Mouse (Mus musculus) thymus, adult 2 months (tissue): ENCODE measurements around the gene Hip1r.

Experiments used
- CTCF ChIP-seq: fragments of 200-500 bp; IDR thresholded peaks from 2 replicates; pipeline ENCODE4 v1.5.1; 2012; ENCODE audit warnings: mild to moderate bottlenecking, control low read depth, low read length, moderate library complexity, borderline replicate concordance; ENCODE audit not compliant: control insufficient read depth, poor library complexity, insufficient read depth; ENCODE audit errors: extremely low read depth
- POLR2A ChIP-seq: fragments of 200-500 bp; IDR thresholded peaks from 2 replicates; pipeline ENCODE4 v1.6.1; 2012; ENCODE audit warnings: mild to moderate bottlenecking, low read length, control low read depth, moderate library complexity; ENCODE audit not compliant: control insufficient read depth, poor library complexity, insufficient read depth; ENCODE audit errors: extremely low read depth

- TF ChIP-seq CTCF (no peak), POLR2A (no peak)
Observed at GRCm38 (mm10) chr5:124001274-124001673, 27.8 kb downstream of the Hip1r start.
